Mouse (Mus musculus) T-helper 17 cell (primary cell): ENCODE measurements around the gene Hist1h3f.

Experiments used
- in situ Hi-C, 2 experiments: fragments of 300-600 bp; cut with MboI, MseI; formaldehyde crosslinking; loops; 1 replicate in 1 of 2; 2 replicates in 1 of 2; pipeline ENCODE4 v1.15.1; 2025; ENCODE audit warnings: high pct_unique_total_duplicates in 2 of 2

Gene Hist1h3f

DNA sequence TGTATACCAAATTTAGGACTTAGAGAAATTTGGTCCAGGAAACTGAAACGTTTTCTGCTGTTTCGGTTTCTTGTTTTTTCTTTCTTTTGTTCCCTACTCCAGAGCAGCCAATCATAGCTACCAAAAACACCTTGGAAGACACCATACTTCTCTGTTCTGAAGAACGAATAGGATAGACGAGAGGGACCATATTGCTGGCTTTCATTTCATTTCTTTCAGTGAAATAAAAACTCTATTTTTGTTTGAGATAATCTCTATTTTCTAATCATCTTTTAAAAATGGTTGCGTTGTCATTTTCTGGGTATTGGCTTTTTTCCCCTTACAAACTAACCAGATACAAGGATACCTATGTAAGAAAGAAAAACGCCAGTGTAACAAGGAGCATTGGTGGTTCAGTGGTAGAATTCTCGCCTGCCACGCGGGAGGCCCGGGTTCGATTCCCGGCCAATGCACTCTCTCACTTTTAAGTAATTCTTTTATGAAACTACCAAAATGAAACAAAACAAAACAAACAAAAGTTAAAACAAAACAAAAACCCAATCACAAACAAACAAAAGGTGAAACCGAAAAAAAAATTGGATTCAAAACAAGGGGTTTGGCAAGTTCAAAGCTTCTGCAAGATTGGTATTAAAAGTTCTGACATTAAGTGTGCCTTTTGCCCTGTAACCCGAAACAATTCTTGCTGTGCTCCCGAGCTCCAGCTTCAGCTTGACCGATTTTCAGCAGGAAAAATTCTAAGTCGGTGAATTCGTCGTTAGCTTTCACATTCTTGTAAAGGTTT is 26.8 kb upstream of the Hist1h3f start:
- in situ Hi-C loops = loop anchor here (5.0 kb wide), 3 partner anchors 1485 to 1595 kb away; no protein-coding TSS in a partner anchor

DNA sequence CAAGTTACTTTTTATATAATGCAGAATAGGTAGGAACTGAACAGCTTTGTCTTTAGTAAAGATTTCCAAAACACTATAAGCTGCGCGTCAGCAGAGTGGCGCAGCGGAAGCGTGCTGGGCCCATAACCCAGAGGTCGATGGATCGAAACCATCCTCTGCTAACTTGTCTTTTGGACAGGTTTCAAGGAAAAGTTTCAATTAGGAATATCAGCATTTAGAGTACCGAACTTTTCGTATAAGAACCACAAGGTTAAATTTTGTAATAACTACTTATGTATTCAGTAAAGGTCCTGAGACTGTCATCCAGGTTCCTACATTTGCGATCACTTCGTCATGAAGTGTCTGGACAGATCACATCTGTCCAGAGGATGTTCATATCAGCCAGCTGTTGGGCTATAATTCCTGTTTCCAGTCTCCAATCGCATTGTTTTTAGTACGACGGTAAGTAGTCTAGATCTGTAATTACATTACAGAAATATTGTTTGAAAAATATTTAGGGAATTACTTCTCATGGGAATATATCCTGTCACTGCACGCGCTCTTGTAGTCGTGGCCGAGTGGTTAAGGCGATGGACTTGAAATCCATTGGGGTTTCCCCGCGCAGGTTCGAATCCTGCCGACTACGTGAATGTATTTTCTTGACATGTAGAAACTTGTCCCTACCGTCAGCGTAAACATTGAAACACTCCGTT is 26.1 kb upstream of the Hist1h3f start:
- in situ Hi-C loops = loop anchor here (5.0 kb wide), 3 partner anchors 1485 to 1595 kb away; no protein-coding TSS in a partner anchor

DNA sequence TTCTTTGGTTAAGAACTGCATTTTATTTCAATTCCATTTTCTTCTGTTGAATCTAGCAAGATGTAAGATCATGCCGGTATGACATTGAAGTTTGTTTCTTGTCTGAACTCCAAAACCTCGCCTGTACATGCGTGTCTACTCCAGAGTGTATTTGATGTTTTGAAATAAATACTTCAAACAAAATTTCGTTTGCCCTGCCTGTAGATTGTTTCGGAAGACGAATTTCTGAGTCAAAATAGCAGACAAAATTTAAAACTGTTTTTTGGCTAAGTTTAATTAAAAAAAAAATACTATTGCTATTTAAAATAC is 25.6 kb upstream of the Hist1h3f start:
- in situ Hi-C loops = loop anchor here (5.0 kb wide), 3 partner anchors 1486 to 1596 kb away; no protein-coding TSS in a partner anchor

DNA sequence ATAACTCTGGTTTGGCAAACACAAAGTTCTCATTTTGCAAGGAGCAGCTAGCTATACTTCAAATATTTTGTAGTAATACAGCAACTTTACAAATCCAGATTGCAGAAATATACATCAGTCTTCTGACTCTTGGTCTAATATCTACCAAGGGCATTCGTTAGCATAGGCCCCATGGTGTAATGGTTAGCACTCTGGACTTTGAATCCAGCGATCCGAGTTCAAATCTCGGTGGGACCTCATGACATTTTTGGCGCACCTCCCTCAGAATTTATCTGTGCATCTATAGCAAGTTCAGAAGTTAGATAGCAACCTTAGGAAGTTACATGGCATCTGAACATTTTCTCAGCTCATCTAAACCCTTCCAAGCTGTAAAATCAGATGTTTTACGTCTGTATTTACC is 25.0 kb upstream of the Hist1h3f start:
- in situ Hi-C loops = loop anchor here (5.0 kb wide), 3 partner anchors 1487 to 1597 kb away; no protein-coding TSS in a partner anchor

DNA sequence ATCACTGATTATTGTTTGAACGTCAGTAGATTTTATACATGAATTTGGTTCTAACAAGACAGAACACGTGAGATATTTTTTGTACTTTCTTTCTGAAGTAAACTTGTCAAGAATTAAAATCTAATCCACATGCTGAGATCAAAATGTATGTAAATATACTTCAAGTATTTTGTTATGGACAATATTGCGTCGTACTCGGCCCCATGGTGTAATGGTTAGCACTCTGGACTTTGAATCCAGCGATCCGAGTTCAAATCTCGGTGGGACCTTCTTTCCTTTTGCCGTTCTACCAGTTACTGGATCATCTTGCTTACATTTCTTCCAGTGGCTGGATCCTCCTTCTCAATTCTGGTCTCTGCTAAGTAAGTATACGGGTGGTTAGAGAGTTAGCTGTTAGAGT is 24.4 kb upstream of the Hist1h3f start:
- in situ Hi-C loops = loop anchor here (5.0 kb wide), 3 partner anchors 1487 to 1597 kb away; no protein-coding TSS in a partner anchor

DNA sequence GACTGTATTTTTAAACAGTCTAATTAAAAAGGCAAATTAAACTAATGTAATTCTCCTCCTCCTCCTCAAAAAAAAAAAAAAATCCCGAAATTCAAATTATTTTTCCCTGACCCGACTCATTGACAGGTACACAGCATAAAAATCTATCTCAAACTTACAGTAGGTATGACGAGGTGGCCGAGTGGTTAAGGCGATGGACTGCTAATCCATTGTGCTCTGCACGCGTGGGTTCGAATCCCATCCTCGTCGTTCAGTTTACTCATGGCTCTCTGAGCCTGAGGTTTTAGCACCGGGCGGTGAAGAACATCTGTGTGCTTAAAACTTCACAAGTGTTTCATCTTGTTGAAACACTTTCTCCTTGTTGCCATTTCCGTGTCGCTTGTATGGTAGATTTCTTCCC is 22.1 kb upstream of the Hist1h3f start:
- in situ Hi-C loops = loop anchor here (5.0 kb wide), 2 partner anchors 74 to 84 kb away; no protein-coding TSS in a partner anchor

DNA sequence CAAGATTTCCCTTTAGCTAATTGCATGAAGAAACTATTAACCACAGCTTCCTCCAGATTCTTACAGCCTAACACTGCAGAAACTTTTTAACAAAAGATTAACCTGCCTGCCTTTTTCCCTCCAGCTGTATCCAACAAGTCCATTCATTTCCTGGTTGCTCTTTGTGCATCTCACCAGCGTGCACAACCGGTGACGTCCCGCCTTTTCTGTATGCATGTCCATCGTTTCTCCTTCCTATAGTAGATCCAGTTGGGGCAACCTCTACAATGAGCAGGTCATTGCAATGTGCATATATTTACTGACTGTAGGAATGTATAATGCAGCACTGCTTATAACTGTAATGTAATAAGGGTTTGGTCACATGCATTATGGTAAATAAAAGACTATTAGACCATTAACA is 19.9 kb upstream of the Hist1h3f start:
- in situ Hi-C loops = loop anchor here (5.0 kb wide), 2 partner anchors 77 to 87 kb away; no protein-coding TSS in a partner anchor

DNA sequence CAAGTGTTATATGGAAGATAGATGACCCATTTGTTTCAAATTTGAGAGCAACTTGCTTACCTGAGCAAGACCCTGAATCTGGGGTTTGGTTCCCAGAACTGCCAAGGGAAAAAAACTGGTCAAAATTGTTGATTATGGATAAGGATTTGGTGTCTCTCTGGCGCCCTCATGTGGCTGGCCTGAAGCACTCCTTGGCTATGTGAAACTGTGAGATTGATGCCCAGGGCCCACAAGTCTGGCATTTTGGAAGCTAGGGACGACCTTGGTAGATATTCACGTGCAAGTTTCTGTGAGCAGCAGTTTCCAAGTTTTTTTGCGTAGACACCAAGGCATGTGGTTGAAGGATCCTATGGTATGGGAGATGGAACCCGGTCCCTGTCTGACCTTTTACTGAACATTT is 19.2 kb upstream of the Hist1h3f start:
- in situ Hi-C loops = loop anchor here (5.0 kb wide), 2 partner anchors 77 to 87 kb away; no protein-coding TSS in a partner anchor

DNA sequence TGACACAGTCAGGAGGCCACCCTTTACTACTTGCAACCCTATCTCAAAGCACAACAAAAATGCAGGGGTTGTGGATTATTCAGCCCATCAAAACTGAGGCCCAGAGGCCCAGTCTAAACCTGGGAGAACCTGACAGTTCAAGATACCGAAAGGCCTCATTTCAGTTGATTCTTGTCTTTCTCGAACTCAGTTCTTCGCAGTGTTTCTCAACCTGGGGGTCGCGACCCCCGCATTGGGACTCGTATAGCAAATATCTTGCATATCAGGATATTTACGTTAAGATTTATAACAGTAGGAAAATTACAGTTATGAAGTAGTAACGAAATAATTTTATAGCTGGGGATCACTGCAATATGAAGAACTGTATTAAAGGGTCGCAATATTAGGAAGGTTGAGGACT is 18.0 kb upstream of the Hist1h3f start:
- in situ Hi-C loops = no loop called here

DNA sequence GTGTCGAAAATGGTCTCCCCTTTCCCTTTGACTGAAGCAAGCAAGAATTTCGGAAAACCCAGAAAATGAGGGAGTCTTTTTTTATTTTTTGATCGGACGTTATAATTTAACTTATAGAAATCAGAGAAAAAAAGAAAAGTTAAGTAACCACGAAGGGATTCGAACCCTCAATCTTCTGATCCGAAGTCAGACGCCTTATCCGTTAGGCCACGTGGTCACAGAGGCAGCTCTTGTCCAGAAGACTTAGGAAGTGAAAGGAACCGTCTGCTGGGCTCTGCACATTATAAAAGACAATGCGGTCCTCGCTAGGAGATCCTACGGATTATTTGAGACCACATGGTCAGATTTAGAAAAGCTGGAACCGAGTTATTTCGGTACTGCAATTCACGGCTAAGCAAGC is 17.5 kb upstream of the Hist1h3f start:
- in situ Hi-C loops = no loop called here

DNA sequence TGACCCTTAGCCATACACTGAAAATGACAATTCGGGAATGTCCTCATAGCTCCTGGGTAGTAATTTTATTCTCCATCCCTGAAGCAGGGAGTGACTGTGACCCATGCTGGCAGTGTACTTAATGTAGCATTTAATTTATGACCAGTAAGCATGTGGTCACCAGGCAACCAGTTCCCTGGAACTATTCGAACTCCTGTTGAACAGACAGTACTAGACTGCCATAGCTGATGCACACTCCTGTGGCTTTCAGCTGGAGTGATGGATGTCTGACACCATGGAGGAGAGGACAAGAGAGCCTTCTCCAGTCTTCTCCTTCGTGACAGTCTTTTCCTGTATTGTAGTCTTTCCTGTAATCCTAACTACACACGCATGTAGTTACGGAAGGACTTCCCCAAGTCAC is 14.8 kb upstream of the Hist1h3f start:
- in situ Hi-C loops = no loop called here

DNA sequence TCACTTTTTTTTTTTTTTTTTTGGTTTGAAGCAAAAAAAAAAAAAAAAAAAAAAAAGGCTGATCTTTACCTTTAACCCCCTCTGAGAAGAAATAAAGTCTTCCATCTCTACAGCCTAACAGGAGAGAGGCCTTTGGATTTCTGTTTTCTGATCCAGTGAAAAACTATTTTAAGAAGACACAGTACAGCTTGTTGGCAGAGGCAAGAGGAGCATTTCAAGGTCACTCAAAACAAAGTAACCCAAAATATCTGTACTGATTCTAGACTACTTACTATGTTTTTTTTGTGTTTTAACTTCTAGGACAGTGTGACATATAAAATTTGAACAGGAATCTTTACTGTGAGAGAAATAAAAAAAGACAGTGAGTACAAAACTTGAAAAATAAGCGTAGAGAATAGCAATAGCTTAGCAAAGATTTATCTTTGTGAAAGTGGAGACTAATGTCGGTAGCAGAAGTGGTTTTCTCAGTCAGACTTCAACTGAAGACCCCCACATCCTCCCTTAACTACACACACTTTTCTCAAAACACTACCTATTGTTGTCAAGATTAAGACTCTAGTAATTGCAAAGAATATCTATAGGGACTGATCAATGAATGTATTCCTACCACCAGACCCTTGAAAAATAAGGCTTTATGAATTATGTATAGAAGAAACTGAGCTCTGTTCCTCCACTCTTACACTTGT is 14.2 kb upstream of the Hist1h3f start:
- in situ Hi-C loops = loop anchor here in 1 of 2 experiments (5.0 to 10.0 kb wide), 3 partner anchors 53 to 1815 kb away; partner anchors contain the start of genes Hist1h2ai, Hist1h2an, Hist1h2bl and Hist1h2bp

DNA sequence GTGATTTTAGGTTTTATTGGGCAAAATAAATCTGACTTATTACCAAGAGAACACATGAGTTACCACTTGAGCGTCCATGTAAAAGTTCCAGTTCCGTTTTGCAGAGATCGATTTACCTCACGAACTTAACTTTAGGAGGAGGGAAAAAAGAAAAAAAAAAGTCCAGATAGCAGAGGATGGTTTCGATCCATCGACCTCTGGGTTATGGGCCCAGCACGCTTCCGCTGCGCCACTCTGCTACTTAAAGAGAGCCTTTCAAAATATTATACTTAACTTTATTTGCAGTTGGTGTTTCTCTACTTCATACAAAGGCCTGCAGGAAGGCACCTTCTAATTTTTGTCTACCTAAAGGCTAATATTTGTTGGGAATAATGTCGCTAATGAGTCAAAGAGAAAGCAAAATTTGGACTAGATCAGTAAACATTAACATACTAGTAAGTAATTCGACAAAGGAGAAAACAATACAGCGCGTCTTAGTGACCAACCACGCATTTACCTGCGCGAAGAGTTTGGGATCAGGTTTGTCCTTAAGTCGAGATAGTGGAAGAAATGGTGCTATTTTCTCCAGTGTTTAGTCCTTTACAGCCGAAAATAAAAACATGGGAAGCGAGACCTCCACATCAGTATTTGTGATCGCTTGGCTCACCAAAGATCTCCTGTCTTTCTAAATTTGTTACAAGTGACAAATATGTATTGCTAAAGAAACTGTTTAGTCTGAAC is 13.5 kb upstream of the Hist1h3f start:
- in situ Hi-C loops = loop anchor here in 1 of 2 experiments (5.0 to 10.0 kb wide), 3 partner anchors 52 to 1816 kb away; partner anchors contain the start of genes Hist1h2ai, Hist1h2an, Hist1h2bl and Hist1h2bp

DNA sequence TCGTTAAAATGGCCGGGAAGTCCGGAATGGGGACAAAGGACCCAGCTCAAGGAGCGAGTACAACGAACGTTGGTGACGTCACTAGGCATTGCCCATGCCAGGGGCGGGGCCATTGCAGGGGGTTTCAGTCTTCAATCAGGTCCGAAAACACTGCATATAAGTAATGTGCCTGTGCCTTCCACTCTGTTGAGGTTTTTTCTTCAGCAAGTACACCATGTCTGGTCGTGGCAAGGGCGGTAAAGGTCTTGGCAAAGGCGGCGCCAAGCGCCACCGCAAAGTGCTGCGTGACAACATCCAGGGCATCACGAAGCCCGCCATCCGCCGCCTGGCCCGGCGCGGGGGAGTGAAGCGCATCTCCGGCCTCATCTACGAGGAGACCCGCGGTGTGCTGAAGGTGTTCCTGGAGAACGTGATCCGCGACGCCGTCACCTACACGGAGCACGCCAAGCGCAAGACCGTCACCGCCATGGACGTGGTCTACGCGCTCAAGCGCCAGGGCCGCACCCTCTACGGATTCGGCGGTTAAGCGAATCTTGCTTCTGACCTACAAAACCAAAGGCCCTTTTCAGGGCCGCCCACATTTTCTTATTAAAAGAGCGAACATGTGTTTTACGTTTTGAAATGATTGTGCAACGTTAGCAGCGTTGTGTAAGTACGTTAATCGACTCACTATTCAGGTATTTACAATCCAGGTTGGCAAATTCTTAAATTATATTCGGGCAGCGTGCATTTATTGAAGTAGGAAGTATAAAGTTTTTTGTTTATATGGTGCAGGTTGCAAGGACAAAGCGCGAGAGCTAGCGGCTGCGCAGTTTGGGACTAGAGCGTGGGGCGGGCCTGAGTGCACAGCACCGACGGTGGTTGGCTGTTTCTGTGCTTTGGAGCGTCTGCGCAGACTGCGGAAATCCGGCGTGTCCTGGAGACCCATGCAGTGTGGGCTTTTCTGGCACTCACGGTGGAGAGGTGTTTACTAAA is 12.7 kb upstream of the Hist1h3f start, which contains the start of gene Hist1h4h:
Gene Hist1h4h (plus strand): TSS at position 150 of the 975 bp plus-strand sequence.
- in situ Hi-C loops = loop anchor here in 1 of 2 experiments (5.0 to 10.0 kb wide), 3 partner anchors 51 to 1816 kb away; partner anchors contain the start of genes Hist1h2ai, Hist1h2an, Hist1h2bl and Hist1h2bp

DNA sequence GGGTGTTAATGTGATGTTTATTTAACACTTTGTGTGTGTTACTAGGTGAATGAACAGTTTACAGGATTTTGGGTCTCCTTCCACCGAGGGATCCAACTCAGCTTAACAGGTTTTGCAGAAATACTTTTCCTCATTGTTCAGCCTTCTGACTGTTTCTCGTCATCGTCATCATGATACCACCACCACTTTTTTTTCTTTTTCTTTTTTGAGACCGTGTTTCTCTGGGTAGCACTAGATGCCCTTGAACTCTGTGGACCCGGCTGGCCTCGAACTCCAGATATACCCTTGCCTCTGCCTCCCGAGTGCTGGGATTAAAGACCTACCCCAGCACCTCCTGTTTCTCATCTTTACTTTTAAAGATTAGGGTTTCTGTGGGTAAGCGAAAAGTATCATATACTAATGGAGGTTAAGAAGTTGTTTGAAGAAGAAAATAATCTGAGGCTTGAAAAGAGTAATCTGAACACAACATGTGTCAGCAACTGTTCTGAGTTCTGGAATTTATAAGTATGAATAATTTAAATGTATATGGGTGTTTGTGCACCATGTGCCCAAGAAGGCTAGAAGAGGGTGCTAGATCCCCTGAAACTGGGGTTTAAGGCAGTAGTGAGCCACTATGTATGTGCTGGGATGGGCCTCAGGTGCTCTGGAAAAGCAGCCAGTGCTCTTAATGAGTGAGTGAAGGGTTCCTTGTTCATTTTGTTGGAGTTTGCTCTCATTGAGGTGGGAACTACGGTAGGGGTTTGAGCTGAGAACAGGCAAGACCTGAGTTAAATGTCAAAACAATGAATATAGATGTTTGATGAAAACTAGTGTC is 11.4 kb upstream of the Hist1h3f start:
- in situ Hi-C loops = loop anchor here in 1 of 2 experiments (5.0 to 10.0 kb wide), 3 partner anchors 50 to 1818 kb away; partner anchors contain the start of genes Hist1h2ai, Hist1h2an, Hist1h2bl and Hist1h2bp

DNA sequence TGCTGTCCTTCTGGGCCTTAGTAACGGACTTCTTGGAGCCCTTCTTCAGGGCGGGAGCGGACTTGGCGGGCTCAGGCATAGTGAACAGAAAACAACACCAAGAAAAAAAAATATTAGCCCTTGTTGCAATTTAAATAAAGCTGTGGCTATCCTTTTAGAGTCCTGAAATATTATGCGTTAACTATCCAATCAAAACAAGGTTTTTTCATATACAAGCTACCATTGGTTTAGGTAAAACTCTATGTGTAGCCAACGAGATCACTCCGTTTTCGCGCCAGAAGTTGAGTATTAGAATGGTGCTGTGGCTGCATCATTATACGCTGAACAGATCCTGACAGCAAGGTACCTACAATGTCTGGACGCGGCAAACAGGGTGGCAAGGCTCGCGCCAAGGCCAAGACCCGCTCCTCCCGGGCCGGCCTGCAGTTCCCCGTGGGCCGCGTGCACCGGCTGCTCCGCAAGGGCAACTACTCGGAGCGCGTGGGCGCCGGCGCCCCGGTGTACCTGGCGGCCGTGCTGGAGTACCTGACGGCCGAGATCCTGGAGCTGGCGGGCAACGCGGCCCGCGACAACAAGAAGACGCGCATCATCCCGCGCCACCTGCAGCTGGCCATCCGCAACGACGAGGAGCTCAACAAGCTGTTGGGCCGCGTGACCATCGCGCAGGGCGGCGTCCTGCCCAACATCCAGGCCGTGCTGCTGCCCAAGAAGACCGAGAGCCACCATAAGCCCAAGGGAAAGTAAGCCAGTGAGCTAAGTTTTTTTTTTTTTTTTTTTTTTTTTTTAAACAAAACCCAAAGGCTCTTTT is 10.1 kb upstream of the Hist1h3f start, which contains the start of gene Hist1h2af:
Gene Hist1h2af (plus strand): TSS at position 347 of the 808 bp plus-strand sequence.
- in situ Hi-C loops = loop anchor here in 1 of 2 experiments (5.0 to 10.0 kb wide), 3 partner anchors 49 to 1819 kb away; partner anchors contain the start of genes Hist1h2ai, Hist1h2an, Hist1h2bl and Hist1h2bp
